Mouse (Mus musculus) lung, adult 2 months (tissue): ENCODE results near the gene Pgp.

Experiments used
- CTCF ChIP-seq: fragments of 200-500 bp; IDR thresholded peaks from 2 replicates; pipeline ENCODE4 v1.5.1; 2011; ENCODE audit warnings: mild to moderate bottlenecking, low read length, control low read depth; ENCODE audit not compliant: insufficient read depth
- POLR2A ChIP-seq: fragments of 200-500 bp; IDR thresholded peaks from 2 replicates; pipeline ENCODE4 v1.6.1; 2011; ENCODE audit warnings: low read depth, mild to moderate bottlenecking, control low read depth, low read length, borderline replicate concordance; ENCODE audit errors: extremely low read depth

DNA sequence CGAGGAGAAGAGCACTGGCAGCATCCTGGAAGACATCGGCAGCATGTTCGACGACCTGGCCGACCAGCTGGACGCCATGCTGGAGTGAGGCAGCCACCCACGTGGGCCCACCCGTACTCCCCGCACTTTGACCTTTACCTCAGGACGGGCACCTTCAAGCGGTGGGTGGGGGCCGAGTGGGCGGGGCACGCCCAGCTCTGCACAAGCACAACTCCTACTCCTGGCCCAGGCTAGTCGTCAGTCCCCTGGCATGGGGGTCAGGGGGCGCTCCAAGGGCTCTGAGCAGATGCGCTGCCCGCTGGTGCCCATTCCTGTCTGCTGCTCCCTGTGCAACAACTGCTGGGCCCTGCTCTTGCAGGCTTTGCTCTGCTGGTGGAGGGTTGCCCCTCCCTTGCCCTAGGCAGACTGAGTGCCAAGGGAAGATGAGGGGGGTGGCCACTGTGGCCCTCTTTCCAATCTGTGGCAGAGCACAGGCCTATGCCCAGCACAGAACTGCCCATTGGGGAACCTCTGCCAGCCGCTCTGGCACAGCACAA lies 37.0 kb downstream of the Pgp start:
- TF ChIP-seq POLR2A, result no peak
- no peak for TF ChIP-seq CTCF
